Mouse (Mus musculus) cerebellum, adult (tissue): ENCODE results near the gene Rasal1.

Source experiments
- ATAC-seq: cut with Nextera tagmentation; 2 replicates; pipeline ENCODE4 v1.9.2; 2017; ENCODE audit warnings: mild to moderate bottlenecking, moderate library complexity, mixed read lengths; ENCODE audit not compliant: insufficient number of reproducible peaks, low FRiP score, low TSS enrichment

Gene Rasal1

DNA sequence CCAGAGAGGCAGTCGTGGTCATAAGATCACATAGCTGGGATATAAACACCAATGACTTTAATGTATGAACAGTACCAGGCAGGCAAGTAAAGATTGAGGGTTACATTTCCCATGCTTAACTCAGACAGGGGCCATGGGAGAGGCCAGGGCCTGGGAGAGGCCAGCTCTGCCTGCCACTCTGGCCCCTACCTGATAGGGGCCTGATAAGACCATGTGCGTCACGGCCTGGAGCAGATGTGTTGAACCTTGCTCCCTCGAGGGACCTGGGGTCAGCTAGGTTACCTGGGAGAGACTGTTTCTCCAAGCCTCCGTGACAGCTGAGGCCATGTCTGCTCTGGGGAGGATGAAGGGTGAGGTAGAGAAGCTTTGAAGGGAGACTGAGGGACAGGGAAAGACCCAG lies 2.6 kb downstream of the Rasal1 start:
- no peak for ATAC-seq

DNA sequence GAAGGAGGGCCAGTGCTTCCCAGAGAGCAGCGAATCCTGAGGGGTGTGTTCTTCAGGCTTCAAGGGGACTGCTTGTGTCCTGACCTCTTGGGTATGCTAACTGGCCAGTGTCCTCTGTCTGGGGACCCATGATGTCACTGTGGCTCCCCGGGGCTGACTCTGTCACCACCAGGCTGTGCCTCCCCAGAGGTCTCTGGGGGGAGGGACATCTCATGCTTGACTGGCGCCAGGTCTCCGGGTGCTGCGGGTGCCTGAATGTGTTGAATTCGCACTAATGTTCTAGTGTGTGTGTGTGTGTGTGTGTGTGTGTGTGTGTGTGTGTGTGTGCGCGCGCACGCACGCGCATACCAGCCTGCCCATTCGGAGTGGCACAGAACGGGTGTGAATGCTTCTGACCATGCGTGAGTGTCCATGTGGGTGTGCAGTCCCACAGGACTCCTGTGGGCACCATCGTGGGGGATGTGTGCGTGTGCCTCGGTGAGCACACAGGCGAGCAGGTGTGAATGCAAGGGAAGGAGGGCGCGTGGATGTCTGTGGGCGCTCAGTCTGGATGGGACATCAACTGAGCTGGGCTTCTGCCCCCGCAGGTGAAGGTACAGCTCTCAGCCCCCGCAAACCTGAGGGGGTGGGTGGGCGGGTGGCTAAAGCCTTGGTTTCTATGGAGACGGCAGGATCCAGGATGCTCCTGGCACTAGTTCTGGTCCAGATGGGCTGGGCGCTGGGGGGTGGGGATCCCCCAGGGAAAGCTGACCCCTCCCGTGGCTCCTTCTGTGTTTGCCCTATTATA lies 4.5 kb downstream of the Rasal1 start:
- ATAC-seq = 0 out of 2 replicates have a peak, but pooled peaks have one; percentile 24

- no peak for ATAC-seq
These were observed 5.3 kb downstream of the Rasal1 start for GRCm38 (mm10) chr5:120653873-120654272.

DNA sequence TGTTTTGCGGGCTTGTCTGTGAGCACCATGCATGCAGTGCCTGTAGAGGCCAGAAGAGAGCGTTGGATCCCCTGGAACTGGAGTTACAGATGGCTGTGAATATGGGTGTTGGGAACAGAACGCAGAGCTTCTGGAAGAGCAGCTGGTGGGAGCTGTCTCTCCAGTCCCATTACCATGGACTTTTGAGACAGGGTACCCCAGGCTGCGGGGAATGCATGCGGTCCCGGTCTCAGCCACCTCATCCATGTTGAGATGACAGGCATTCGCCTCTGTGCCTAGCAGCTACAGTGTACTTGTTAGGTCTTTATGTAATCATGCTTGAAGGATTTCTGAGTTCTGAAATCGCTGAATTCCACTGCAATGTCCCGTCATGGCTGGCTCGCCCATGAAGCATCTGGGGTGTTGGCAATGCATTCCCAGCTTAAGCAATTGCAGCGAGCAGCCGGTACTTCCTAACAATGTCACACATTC lies 7.7 kb downstream of the Rasal1 start:
- ATAC-seq = no peak

- no peak for ATAC-seq
These were observed 12.2 kb downstream of the Rasal1 start for GRCm38 (mm10) chr5:120660816-120661215.

DNA sequence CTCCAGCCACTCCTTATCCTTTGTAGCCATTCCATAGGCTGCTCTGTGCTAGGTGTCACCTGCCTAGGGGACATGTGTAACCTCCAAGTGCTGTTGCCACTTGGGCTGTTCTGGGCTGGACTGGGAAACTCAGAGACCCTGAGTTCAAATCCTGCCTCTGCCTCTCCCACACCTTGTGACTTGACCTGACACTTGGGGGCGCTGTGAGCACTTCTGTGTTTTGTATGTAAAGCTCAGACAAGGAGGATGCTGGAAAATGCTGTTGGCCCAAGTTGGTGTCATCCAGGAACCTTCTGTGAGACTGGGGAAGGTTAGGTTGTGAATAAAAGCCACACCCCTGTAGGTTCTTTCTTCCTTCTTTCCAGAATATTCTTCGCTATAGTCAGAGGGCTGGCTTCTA lies 16.3 kb downstream of the Rasal1 start:
- no peak for ATAC-seq

DNA sequence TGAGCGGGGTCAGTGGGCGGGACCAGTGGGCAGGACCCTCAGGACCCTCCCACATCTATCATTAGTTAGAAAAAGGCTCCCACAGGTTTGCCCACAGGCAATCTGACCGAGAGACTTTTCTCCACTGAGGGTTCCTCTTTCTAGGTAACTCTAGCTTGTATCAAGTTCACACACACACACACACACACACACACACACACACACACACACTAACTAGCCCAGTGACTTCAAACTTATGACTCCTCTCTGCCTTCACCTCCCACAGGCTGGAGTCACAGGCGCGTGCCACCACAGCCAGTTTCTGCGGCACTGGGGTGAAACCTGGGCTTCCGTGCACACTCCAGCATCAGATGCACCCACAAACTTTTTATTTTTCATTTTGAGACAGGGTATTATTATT lies 20.1 kb downstream of the Rasal1 start:
- no peak for ATAC-seq

DNA sequence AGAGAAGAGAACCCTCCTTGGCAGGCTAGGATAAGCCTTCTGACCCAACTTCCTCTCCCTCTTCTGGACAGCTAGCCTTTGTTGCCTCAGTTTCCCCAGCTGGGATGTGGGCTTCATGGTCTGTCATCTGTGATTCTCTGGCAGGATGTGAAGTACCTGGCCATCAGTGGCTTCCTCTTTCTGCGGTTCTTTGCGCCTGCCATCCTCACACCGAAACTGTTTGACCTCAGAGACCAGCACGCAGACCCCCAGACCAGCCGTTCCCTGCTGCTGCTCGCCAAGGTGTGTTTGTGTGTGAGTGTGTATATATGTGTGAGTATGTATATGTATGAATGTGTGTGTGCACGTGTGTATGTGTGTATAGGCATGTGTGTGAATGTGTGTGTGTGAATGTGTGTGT lies 21.5 kb downstream of the Rasal1 start:
- ATAC-seq = no peak

- no peak for ATAC-seq
These were observed 23.3 kb downstream of the Rasal1 start for GRCm38 (mm10) chr5:120671865-120672264.

DNA sequence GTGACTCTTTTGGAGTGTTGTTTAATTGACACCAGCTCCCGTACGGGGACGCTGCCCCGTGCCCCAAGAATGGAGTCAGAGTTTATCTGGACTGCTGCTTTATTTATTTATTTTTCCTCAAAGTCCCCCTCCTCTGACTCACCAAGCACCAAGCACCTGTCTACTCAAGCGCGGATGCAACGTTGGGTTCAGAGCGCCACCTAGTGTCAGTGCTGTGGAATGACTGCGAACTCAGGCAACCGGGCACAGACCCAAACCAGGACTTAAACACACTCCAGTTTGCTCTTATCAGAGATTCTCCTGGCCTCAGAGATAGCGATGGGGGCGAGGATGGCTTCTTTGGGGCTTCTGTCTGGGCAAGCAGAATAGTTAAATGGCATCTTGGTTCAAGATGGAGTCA lies 25.0 kb downstream of the Rasal1 start:
- ATAC-seq = no peak

DNA sequence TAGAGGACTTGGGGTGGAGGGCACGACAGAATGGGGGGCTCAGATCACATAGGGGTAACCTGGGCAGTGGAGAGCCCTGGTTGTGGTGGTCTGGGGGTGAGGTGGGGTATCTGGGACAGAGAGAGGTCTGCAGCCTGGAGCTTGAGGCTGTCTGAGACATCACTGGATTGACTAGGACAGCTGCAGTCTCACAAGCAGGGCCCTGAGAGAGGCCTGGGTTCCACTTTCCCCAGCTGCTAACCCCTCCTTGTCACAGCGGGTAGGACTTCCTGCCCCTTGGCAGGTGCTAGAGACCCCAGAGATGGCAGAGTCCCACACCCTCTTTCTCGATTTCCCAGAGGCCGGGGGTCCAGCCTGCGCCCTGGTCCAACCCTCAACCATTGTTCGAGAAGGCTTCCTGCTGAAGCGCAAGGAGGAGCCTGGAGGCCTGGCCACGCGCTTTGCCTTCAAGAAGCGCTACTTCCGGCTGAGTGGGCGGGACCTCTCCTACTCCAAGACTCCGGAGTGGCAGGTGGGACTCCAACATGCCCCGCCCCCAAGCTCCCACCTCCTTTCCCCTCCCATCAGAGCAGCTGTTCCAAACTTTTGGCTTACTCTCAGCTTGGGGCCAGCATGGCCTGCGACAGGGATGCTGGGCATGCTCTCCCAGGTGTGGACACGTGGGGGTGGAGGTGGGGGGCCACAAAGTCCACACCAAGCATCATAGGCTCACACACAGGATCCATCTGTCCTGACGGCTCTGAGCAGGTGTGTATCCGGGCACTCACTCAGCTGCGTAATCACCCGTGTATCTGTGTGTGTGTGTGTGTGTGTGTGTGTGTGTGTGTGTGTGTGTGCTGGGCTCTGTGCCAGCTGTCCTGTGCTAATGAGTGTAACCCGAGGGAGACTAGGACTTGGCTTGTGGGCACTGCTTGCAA lies 25.9 kb downstream of the Rasal1 start:
- ATAC-seq = no peak

DNA sequence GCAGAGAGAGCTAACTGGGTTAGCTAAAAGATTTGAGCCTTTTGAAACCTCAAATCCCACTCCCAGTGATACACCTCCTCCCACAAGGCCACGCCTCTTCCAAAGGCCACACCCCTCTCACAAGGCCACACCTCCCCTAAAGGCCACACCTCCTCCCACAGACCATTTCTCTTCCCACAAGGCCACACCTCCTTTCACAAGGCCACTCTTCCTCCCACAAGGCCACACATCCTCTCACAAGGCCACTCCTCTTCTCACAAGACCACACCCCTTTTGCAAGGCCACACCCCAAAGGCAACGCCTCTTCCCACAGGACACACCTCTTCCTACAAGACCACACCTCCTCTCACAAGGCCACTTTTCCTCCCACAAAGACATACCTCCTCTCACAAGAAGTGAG lies 28.9 kb downstream of the Rasal1 start:
- no peak for ATAC-seq

DNA sequence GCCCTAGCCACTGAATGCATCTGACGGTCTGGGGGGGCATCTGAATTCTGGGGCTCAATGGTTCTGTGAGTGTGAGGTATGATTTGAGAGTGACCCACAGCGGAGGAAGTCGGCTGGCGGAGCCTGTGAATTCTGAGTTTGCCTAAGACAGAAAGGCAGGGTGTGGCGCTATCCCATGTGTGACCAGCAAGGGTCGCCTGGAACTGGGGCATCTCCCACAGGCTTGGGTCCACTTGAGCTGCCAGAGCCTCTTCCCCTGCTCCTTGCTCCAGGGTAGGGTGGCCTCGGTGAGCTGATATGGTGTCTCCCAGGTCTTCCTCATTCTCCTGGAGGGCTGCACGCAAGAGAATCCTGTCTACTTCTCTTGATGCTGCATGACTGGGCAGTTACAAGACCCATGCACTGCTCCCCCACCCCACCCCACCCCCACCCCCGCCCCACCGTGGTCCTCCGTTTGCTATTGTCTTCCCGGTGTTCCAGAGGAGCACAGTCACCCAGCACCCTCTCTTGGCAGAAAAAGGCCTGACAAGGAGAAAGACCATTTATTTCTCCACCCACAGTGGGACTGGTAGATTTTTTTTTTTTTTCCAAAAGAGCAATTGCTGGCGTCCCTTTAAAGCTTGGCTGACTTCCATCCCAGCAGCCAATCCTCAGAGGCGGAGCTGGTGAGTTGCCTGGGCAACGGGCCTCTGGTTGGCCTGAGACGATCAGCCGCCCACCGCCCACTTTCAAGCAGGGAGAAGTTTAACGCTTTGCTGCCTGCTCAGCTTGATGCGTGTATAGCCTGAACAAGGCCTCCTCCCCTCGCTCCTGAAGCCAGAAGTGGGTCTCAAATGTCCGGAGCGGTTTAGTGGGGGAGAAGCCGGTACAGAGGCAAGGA lies 31.3 kb downstream of the Rasal1 start:
- ATAC-seq = 0 out of 2 replicates have a peak, but pooled peaks have one; percentile 37

DNA sequence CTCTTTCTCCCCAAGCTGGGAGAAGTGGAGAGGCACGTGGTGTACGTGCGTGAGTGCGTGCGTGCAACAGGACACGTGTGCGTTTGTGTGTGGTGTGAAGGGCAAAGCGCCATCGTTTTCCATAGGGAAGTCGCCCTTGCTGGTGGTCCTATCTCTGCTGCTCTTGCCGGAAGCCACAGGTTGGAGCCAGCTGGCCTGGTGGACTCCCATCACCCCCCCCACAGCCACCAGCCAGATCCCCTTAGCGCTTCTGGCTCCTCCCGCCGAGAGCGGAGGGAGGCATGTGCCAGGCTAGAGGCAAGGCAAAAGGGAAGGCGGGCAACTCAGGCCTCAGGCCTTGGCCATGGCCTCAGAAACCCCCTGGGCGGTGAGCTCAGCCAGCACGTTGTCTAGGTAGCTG lies 32.3 kb downstream of the Rasal1 start:
- ATAC-seq = no peak

DNA sequence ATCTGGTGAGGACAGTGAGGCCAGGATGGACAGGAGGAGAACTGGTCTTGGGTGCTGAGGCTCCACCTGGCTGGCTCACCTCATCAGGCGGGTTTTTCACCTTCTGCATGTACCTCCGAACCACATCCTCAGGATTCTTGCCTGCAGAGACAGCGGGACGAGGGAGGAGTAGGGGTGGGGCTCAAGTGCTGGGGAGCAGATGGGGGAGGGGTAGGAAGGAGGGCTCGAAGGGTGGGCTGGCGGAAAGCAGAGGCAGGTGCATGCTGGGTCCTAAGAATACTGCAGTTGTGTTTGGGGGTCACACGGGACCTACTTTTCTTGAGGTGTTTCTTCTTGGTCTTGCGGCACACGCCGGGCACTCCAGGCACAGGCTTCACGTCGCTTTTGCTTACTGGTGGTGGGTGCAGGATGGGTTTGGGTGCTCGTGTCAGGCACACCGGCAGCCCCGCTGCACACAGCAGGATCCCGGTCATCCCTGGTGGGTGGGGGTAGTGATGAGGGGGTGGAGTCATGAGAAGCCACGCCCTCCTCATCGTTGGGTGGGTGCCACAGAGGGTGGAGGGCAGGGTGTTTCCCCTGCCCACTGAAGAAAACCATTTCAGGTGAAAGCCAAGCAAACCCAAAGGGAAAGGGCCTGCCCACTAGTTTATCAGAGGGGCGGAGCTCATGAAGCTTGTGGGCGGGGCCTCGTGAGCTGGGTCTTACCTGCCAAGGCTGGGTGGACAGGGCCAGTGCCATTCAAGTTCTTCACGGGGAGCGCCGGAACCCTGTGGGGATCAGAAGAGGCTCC lies 34.6 kb downstream of the Rasal1 start:
- no peak for ATAC-seq

DNA sequence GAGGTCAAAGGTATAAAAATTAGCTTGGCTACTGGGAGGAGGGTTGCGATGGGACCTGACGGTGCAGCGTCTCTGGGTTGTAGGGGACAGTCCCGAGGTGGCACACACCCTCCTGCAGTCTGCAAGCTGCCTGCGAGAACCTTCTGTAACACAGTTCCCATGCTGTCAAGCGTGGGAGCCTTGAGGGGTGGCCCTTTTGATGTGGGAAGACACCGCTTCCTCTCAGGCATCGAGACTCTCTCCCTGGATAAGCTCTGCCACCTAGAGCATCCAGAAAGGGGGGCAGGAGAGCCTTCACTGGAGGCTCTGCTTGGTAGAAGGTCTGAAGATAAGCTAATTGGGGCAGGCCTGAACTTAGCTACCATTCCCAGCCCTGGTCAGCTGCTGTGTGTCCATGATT lies 37.1 kb downstream of the Rasal1 start:
- ATAC-seq = no peak

DNA sequence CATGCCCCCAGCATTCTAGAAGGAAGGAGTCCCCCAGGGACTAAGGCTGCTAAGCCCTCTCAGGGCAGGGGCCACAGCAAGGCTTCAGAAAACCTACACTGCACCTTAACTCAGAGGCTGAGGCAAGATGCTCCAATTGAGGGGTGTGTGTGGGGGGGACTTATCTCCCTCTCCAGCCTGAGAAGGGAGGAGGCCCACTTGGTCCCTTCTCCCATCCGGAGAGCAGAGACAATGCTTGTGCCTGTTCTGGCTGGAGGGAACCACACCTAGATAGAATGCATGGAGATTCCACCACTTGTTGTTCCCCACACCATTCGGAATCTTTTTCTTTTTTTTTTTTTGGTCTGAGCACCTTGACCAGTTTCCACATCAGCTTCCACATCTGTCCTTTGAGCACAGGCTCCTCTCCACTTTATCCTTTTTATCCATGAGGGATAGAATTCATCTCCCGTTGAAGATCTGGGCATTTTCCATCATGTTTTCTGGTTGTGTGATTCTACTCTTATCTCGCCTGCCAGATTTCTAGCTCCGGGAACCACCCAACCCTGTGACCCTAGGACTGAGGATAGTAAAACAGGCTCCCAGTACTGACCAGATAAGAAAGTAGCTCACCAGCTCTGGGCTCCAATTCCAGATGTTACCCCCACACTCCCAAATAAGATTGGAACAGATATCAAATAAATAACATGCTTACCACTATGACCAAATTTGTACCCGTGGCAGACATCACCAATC lies 38.3 kb downstream of the Rasal1 start:
- ATAC-seq = no peak

DNA sequence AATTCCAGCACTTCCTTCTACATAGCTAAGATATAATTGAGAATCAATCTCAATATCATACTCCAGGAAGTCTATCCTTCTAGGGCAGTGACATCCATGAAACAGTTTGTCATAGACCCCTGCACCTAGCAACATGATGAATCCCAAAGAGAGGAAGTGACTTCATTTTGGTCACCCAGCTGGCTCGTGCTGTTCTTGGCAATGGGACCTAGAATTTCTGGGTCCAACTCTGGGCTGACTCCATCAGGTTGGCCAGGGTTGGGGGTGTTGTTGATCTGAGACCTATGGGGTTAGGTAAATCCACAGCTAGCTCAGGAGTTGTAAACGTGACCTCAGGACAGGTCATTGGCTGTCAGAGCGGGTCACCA lies 38.9 kb downstream of the Rasal1 start:
- ATAC-seq = no peak

GRCm38 (mm10) chr5:120687897-120688296 lies 39.3 kb downstream of the Rasal1 start:
- no peak for ATAC-seq
